Mouse (Mus musculus) gastrocnemius, adult 18-20 months (tissue): ENCODE measurements around the gene Ndufs7. TPM values are rescaled to one million over a fixed set of nuclear protein-coding genes. Genes with fewer than 3 reads are reported as not detected.
"Not testable (repeated sequence)": the region's sequence is repeated elsewhere in the genome, so short reads cannot be mapped to it uniquely, and the experiment has no call there.

Experiments used
- DNase-seq: peaks from one replicate; pipeline ENCODE4 v3.0.0; 2021; ENCODE audit warnings: low spot score
- total RNA-seq, 2 experiments: library from RNA; stranded (reverse); gene quantifications; 2 replicates each; pipeline ENCODE4 v1.2.3; 2021

The Ndufs7 gene
- total RNA-seq, 2 experiments from 2014 or later: 578 to 613 TPM

- DNase-seq: no peak
Measured at GRCm38 (mm10) chr10:80239791-80240190, 9.1 kb upstream of the Ndufs7 start.

GRCm38 (mm10) chr10:80242088-80242487, 6.8 kb upstream of the Ndufs7 start:
- no peak for DNase-seq

GRCm38 (mm10) chr10:80242607-80243006, 6.3 kb upstream of the Ndufs7 start:
- DNase-seq: no peak

- no peak for DNase-seq
Measured at GRCm38 (mm10) chr10:80244791-80245399, 4.0 kb upstream of the Ndufs7 start.

- DNase-seq: peak; percentile 86
Measured at GRCm38 (mm10) chr10:80245600-80245999, 3.3 kb upstream of the Ndufs7 start.

GRCm38 (mm10) chr10:80247849-80248248, 1.1 kb upstream of the Ndufs7 start:
- no peak for DNase-seq

- not testable (repeated sequence) for DNase-seq
Measured at GRCm38 (mm10) chr10:80248437-80248836, 484 bp upstream of the Ndufs7 start.

GRCm38 (mm10) chr10:80250059-80250458, 1.1 kb downstream of the Ndufs7 start:
- DNase-seq: no peak

GRCm38 (mm10) chr10:80250573-80250972, 1.7 kb downstream of the Ndufs7 start:
- DNase-seq: no peak

GRCm38 (mm10) chr10:80252011-80252410, 3.1 kb downstream of the Ndufs7 start:
- no peak for DNase-seq

- DNase-seq: peak; percentile 50
Measured at GRCm38 (mm10) chr10:80252493-80253274, 3.8 kb downstream of the Ndufs7 start.

GRCm38 (mm10) chr10:80253551-80253950, 4.6 kb downstream of the Ndufs7 start:
- DNase-seq: no peak

- DNase-seq: no peak
Measured at GRCm38 (mm10) chr10:80254331-80255297, 5.7 kb downstream of the Ndufs7 start.

GRCm38 (mm10) chr10:80255881-80256535, 7.1 kb downstream of the Ndufs7 start:
- no peak for DNase-seq

GRCm38 (mm10) chr10:80257936-80258335, 9.0 kb downstream of the Ndufs7 start:
- DNase-seq: no peak

GRCm38 (mm10) chr10:80258752-80259462, 10.0 kb downstream of the Ndufs7 start:
- DNase-seq: no peak

- DNase-seq: no peak
Measured at GRCm38 (mm10) chr10:80259463-80259805, 10.5 kb downstream of the Ndufs7 start.

GRCm38 (mm10) chr10:80259861-80260641, 11.1 kb downstream of the Ndufs7 start:
- peak; percentile 47 for DNase-seq

GRCm38 (mm10) chr10:80260642-80261584, 12.0 kb downstream of the Ndufs7 start, which contains the start of the genes Gamt and Dazap1:
Gamt (minus strand) TSS chr10:80261012.
Dazap1 (plus strand) TSS chr10:80261486.
- peak; percentile 97 for DNase-seq
